Mouse (Mus musculus) ovary, postnatal 10 days (tissue): ENCODE measurements around the gene Mx1.

Source experiments
- DNase-seq: peaks from one replicate; pipeline ENCODE4 v3.0.0; 2022; ENCODE audit warnings: low spot score

The Mx1 gene

DNA sequence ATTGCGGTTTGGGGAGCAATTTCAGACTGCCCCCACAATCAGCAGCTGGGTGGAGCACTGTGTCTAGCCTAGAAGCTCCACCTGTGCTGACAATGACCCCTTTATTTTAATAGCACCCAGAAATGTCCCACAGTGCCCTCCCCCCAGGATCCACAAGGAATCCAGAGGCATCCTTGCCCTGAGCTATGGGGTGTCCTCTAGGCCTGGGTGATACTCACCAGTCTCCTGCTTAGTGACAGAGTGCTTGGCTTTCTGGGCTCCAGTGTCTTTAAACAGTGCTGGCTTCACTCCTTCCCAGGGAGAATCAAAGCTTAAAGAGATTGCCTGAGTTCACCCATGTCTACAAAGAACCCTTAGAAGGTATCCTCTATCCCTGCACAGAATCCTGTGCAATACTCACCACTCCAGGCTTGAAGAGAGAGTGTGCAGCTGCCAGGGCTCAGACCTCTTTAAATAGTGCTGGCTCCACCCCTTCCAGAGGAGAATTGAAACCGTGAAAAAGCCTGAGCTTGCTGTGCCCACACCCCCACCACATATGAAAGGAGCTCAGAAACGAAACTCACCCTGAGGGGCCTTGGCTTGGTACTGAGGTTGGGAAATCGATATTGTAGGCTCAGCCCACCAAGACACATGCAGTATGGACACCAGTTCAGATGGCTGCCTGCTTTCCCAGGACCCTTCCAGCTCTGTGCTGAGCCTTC lies at the start of gene Mx1:
Gene Mx1 (minus strand): TSS at position 427 of the 701 bp plus-strand sequence.
- no peak for DNase-seq

DNA sequence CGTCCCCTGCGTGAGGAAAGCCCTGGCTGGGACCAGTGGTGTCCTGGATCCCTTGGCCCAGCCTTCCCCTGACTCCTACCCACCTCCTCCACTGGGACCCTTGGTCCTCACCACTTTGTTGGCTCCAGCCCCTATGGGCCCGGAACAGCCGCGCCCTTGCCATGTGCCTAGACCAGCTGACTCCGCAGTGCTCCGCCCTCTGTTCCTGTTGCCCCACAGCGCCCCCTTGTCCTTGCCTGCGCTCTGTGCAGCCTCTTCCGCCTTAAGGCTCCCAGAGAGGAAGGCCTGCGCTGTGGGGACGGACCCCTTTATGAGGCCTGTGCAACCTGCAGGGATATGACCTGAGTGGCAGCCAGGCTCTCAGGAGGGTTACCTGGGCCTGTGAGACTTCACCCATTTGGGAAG lies 49.6 kb upstream of the Mx1 start:
- DNase-seq = no peak

DNA sequence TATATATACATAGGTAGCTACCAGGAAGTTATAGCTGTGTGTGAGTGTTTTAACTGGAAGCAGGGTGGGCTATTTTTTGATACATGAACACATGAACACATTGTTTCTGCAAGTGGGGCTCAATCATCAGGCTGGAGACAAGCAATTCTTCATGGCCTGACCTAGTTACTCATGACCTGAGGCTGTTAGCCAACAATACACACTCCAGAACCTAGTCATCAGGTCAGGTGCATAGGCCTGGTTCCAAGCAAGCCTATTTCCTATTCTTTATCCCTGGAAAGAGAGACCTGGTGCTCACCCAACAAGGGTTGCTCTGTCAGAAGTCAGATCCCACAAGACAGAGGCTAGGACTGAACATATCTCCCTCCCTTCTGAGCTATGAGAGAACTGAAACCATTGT lies 48.8 kb upstream of the Mx1 start:
- DNase-seq = no peak

DNA sequence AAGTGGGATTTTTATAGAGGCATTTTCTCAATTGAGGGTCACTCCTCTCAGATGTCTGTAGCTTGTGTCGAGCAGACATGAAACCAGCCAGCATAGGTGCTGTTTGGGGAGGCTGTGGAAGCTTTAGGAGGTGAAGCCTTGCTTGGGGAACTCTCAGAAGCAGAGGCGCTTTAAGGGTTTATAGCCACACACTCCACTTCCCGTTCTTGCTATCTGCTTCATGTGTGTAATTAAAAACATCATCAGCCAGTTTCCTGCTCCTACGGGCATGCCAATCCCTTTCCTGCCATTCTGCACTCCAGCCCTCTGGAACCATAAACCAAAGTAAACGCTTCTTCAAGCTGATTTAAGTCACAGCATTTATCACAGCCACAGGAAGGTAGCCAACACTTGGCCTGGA lies 48.1 kb upstream of the Mx1 start:
- DNase-seq = no peak

DNA sequence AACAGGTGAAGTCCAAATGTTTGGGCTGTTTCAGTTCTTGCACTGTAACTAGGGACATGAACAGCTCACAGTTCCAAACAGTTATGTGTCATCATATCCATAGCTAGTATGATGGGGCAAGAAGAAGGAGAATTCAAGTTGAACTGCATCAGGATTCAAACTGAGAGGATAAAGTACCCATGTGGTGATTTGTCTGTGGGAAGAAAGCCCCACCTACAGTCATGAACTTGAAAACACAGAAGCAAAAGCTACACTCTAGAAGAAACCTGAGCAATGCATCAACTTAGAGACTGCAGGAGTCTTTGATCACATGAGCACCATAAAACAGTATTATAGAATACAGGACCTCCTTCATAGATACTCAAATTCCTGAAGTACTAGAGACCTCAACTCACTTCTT lies 45.1 kb upstream of the Mx1 start:
- DNase-seq = no peak

DNA sequence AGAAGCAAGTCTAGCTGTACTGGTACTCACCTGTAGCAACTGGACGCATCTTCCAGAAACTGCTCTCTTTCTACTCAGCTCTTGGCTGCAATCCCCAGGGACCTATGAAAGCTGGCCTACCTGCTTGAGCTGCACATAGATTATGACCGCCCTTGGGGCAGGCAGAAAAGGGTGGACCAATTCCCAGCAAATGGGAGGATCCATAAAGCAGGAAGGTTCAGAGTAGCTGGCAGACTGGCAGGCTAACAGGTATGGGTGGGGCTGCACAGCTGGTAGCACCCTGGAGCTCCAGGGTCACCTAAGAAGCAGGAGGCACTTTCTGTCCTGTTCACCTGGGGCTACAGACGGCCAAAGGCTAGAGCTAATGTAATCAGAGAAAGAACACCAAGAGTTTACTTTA lies 42.1 kb upstream of the Mx1 start:
- no peak for DNase-seq

DNA sequence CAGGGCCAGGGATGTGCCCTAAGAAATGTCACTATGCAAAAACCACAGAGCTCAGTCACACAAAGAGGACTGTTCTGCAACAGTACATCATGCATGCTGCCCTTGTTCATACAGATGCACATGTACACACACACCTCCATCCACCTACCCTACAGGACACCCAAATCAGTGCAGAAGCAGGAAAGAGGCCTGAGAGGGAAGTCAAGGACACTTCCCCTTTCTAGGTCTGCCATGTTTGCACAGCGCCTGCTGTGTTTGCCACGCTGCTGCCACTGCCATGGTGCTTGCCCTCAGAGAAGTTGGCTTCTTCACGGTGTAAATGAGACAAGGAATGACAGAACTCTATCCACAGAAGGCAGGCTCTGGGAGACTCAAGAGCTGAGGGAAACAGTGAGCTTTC lies 41.1 kb upstream of the Mx1 start:
- DNase-seq = no peak

DNA sequence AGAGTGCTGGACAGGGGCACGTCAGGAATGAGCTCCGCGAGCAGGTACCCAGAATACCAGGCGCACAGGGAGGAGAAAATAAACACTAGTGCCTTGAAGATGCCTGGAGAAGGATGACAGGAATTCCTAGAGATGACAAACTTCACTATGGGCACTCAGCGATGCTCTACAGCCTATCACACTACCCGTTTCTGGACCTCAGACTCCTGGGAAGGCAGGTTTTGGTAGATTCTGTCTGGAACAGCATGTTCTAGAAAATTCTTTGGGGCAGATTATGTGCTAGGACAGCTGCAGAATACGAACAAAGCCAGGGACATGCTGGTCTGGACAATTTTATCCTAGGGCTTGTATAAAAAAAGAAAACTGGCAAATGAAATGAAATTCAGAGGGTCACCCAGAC lies 38.2 kb upstream of the Mx1 start:
- DNase-seq = no peak

DNA sequence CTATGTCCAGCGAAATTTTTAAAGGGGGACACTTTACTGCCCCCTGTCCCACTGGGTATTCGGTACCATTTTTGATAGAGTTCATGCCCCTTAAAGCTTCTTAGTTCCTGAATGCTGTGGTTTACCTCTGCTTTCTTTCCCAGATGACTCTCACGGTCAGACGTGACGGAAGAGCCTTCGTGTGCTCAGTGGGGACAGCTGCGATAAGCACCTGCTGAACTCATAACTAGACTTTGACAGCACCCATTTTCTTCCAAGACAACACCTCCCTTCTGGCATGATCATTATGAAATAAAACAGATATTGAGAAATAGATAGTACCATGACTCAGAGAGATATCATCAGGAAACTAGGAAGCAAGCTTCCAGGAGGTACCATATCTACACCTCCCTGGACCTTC lies 36.7 kb upstream of the Mx1 start:
- no peak for DNase-seq

DNA sequence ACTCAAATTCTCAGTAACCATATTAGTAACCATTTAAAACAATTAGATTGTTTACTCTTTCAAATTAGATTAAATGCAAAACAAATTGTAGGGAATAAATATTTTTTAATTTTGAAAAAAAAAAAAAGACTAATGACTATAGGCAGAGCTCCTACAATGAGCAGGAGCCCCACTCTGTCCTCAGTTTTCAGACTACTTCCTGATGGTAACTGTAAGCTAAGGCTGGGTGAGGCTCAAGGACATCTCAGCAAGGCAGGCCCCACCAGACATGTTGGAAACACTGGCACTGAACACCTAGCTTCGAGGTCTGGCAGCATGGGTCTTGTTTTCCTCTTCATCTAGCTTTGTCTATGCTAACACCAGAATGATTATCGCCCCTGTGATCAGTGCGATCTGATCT lies 35.4 kb upstream of the Mx1 start:
- no peak for DNase-seq

DNA sequence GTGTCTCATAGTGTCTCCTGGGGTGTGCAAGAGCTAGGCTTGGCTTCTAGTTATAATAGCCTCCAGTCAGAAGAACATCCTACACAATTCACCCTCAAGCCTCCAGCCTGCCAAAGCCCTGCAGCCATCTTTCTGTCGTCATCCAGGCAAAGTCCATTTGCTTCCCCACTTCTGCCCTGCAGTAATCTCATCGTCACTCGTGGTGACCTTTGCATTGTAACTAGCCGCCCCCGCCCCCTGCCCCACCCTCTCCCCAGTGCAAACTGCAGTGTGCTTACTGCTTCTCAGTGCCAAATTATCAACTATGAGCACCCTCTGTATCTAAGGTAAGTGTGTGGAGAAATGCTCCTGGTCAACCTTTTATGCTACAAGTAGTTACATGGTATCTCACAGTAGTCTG lies 35.0 kb upstream of the Mx1 start:
- DNase-seq = no peak

DNA sequence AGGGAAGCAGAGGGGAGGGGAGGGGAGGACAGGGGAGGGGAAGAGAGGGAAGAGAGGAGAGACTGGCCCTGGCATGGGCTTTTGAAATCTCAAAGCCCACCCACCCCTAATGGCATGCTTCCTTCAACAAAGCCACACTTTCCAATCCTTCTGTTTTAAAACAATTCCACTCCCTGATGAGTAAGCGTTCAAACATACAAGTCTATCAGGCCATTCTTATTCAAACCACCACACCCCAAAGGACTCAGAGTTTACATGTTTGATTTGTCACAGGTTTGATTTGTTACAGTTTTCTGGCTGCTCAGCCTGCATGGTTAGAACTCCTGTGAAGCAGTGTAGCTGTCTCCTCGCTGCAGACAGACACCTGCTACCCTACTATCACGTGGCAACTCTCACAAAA lies 33.3 kb upstream of the Mx1 start:
- DNase-seq = no peak

DNA sequence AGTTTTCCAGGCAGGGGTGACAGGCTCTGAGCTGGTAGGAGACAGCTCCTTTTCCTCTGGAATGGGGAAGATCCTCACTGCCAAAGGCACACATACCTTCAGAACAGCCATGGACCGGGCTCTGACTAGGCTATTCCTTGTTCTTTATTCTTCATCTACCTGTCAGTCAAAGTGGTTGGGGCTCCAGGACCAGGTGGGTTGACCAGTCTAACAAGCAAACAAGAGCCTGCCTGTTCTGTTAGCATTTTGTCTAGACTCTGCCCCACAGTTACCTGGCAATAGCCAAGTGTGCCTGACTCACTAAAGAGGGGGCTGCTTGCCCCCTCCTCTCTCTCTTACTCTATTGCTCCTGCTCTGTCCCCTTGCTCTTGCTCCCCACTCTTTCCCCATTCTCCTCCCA lies 29.7 kb upstream of the Mx1 start:
- no peak for DNase-seq

DNA sequence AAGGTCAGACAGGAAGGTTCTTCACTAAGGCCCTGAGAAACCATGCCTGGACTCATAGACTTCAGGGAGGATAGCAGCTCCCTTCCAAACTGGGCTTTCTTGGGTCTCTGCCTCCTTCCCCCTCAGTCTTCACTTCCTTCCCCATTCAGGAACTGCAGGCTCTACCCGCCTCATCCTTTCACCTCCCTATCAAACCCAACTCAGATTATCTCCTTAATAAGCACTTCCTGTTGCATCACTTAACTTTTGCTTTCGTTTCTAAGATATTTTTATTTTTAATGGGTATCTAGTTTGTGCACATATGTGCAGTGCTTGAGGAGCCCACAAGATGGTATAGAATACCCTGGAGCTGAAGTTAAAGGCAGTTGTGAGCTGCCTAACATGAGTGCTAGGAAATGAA lies 15.9 kb upstream of the Mx1 start:
- no peak for DNase-seq

DNA sequence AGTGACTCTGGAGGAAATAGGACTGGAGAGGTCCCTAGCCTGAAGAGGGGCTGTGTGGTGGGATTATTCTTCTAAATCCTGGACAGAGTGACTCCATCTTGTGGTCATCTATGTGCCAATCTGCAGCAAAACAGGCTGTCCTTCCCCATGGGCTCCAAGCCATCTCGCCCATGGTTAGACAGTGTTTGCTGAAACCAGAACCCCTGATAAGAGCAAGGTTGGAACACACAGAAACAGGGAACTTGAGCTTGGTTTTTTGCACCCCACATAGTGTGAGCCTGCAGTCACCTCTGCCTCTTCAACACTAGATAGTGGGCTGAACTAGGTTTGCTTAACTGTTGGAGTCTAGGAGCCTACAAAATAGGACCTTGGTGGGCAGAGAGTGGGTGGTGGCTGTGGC lies 13.8 kb upstream of the Mx1 start:
- no peak for DNase-seq

DNA sequence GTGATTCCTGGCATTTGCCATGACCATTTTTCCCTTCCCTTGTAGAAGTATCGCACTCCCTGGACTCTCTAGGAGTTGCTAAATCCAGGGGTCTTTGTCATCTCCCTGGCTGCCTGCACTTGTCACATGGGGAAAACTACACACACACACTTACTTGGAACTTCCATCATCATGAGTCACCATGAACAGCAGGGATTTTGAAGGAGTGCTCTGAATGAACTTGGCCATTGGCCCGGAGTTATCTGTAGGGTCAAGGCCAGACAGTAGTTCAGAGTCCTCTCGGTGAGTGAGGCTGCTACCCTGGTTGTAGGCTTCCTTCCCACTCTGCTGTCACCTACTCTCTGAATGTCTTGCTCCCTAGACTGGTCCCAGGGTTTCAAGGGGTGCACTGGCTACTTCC lies 12.9 kb upstream of the Mx1 start:
- no peak for DNase-seq

DNA sequence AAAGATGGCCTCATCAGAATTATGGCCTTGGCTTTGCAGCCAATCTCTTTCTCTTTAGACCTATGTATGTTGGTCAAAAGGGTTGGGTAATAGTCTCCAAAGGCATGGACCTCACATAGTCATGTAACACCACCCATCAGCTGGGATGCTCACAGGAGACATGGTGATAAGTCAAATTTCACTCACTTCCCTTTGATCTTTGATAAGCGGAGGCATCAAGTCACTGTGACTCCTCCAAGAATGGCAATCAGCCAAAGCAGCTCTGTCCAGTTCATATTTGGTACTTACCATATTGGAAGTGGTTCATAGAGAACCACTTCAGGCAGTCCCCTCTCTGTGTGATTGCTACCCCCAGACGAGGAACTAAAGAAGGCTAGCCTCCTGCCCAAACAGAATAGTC lies 12.0 kb upstream of the Mx1 start:
- DNase-seq = no peak

DNA sequence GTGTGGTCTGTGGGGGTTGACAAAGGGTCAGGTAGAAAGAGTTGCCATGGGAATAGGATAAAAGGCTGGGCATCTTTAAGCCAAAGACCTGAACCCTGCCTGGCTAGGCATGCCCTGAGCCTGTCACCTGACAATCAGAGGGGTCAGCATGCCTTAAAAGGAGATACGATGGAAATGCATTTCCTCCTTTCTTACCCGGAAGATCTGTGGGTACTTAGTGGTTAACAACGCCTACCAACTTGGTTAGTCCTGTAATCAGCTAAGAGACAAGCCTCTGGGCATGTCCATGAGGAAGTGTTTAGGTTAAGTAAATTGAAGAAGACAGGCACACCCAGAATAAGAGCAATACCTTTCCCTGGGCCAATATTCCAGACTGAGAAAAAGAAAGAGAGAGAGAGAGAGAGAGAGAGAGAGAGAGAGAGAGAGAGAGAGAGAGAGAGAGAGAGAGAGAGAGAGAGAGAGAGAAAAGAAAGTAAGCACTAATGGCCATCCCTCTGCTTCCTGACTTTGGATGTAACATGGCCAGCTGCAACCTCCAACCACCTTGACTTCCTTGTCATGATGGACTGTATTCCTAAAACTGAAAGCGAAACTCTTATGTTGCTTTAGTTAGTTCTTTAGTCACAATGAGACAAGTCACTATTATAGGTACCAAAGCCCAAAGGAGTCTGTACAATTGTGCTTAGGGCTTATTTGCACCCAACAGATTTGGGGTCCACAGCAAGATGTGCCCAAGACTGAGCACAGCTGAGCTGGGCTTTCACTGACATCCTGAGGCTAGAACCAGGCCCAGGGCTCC lies 5.5 kb upstream of the Mx1 start:
- no peak for DNase-seq

DNA sequence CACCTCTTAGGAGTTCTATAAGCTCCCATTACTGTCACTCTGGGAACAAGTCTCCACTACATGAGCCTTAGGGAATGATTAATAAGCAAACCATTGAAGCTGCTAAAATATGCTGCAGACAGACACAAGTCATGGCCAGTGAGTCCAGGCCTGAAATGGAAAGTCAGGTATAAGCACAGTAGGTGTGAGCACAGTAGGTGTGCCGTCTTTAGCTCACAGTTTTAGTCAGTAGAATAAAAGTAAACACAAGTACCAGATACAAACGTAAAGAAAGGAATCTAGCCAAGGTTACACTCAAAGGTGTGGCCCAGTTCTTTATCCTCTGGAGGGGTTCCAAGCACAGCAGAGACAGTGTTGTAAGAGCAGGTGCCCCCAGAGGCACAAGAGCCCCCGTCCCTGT lies 4.8 kb upstream of the Mx1 start:
- DNase-seq = no peak

DNA sequence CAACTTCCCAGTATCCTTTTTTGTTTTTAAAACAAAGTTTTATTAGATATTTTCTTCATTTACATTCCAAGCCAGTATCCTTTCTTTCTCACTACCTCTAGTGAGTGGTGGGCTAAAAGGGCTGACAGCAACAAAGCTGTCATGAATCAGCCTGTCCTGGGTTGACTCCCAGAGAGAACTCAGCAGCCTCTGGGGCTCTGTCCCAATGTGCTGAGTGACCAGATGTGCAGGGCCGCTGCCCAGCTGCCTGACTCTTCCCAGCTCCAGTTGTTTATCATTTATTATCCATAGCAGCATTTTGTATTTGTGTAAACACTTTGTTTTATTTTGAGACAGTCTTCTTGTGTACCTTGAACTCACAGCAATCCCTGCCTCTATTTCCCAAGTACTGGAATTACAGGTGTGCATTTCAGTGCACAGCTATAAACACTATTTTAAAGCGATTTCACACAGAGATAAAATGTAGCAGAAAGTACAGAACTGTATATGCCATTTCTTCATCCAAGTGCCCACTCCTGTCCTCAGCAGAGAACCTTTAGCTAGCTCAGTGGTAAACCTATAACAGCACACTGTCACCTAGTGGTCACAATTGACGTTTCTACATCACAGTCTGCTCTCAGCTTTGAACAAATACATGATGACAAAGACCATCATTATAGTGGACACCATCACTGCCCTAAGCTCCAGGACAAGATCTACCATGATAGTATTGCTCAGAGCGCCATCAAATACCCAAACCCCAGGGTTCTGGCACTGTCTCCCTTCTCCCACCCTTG lies 3.7 kb upstream of the Mx1 start:
- no peak for DNase-seq

DNA sequence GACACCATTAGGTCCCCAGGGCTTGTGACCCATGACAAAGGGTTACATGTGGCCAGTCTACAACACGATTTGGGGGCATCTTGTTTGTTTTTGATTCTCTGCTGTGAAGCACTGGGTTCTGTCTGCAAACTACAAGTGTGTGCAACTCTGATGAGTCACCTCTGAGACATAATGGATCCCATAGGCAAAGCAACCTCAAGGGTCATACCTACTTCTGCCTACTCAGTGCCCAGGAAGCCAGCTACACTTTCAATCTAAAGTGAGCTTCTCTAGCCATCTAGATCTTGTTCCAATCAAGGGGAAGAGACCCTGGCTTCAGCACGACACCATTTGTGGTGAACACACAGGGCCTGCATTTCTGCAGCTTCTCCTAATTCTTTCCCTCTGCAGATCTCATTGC lies 1.4 kb downstream of the Mx1 start:
- no peak for DNase-seq

DNA sequence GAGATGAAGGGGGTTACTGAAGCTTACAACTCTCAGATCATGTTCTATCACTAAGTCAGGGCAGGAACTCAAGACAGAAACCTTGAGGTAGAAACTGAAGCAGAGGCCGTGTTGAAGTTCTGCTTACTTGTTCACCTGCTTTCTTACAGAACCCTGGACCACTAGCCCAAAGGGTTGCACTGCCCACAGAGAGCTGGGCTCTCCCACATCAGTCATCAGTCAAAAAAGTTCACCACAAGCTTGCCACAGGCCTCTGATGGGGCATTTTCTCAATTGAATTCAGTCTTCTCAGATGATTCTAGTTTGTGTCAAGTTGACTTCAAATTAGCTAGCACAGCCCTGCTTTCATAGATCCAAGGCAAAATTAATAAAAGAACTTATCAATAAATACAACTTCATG lies 2.9 kb downstream of the Mx1 start:
- DNase-seq = no peak

DNA sequence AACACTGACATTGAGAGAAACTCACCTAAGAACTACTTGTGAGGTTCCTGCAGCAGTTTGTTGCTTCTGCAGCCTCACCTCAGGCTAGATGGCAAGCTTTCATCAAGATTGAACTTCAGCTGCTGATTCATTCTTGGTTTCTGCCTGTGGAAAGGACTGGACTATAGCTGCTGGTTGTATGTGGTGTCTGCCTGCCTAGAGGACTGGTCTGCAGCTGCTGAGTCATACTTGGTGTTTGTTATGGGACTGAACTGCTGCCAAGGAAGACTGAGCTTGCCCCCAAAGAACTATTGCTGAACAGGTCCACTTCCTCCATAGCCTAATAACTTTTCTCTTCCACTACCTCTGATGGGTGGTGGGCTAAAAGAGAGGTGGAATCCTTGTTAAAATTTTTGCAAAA lies 15.3 kb downstream of the Mx1 start:
- DNase-seq = no peak
